Mouse (Mus musculus): ENCODE measurements at regions not wholly inside any gene's neighbourhood (a gene's known extent, or its start where the extent isn't known, plus 50 kb on each side); places are given as distances from the start of the nearest gene placed in this dataset.
"Not testable (repeated sequence)": the region's sequence is repeated elsewhere in the genome, so short reads cannot be mapped to it uniquely, and the experiment has no call there.

GRCm38 (mm10) chr11:42903459-42904012, 132.0 kb upstream of the Gm9972 start:
- no peak overlapping the region for H3K9ac ChIP-seq (replicated peaks)
- H3K36me3 ChIP-seq = no peaks in the 10 kb centered on the region
- no peak for ATAC-seq
- no peak overlapping the region for H3K4me3 ChIP-seq (replicated peaks)
- H3K27me3 ChIP-seq = no peaks in the 10 kb centered on the region
- H3K9me3 ChIP-seq = no peaks in the 10 kb centered on the region
- H3K4me1 ChIP-seq (replicated peaks) = no peaks in the 10 kb centered on the region
- no peak overlapping the region for H3K4me2 ChIP-seq (replicated peaks)
- WGBS = 78% methylated on average over 5 of the region's 5 CpGs
- H3K27ac ChIP-seq = no peak overlapping the region

DNA sequence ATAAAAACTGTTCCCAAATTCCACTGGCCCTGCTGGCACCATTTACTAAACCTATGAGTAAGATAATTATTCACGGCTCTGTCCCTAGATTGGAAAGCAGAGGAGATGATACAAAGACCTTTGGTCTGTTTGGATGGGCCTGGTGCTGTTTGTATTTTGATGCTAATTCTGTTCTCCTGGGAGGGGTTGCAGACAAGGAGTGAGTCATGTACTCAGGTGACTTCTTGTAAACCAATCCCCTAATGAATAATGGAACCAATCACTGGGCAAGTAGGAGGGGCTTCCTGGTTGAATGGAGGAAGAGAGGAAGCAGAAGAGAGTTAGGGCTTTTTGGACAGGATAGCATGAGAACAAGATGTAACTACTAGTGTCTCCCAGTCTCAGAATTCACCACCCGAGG, 130.0 kb upstream of the Gm9972 start:
- ATAC-seq = no peak
- 84% methylated on average over 2 of the region's 2 CpGs for WGBS
- Histone ChIP-seq H3K4me3 (replicated peaks) (no peak overlapping the region), H3K9me3 (no peaks in the 10 kb centered on the region), H3K4me1 (replicated peaks) (no peaks in the 10 kb centered on the region), H3K27me3 (no peaks in the 10 kb centered on the region), H3K27ac (no peak overlapping the region), H3K4me2 (replicated peaks) (no peak overlapping the region), H3K9ac (replicated peaks) (no peak overlapping the region), H3K36me3 (no peaks in the 10 kb centered on the region)

GRCm38 (mm10) chr11:42906020-42906419, 129.5 kb upstream of the Gm9972 start:
- 81% methylated on average over 3 of the region's 3 CpGs for WGBS
- no peaks in the 10 kb centered on the region for H3K36me3 ChIP-seq
- no peak overlapping the region for H3K9ac ChIP-seq (replicated peaks)
- H3K4me1 ChIP-seq (replicated peaks) = no peaks in the 10 kb centered on the region
- H3K27ac ChIP-seq = no peak overlapping the region
- ATAC-seq = no peak
- no peak overlapping the region for H3K4me3 ChIP-seq (replicated peaks)
- H3K4me2 ChIP-seq (replicated peaks) = no peak overlapping the region
- no peaks in the 10 kb centered on the region for H3K9me3 ChIP-seq
- H3K27me3 ChIP-seq = no peaks in the 10 kb centered on the region

DNA sequence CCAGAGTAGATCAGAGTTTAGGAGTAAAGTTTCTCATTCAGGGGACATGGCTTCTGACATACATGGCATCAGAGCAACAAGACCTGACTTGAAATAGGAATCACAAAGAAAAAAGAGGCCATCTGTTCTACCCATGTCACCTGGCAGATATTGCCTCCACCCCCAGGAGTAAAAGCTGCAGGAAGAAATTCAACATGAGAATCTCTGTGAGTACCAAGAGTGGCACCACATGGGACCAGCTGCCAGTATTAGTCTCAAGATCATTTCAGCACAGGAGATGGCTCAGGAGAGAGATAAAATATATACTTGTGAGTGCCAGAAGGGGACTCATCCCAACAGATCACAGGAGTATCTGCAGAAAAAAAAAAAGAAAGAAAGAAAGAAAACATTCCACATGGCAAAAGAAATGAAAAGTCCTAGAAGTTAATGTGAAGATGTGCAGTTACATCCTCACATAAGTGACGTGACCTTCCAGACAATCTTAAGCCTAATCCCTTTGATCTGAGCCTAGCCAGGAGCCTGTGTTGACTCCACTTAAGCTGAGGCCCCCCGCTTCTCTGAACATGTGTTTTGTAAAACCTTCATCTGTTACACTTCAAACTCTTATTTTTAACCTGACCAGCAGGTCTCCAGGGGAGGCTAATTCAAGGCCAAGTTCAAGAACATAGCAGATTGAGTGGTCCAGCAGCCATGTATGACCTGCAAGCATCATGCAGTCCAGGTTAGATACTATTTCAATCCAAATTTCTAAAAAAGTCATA, 118.9 kb upstream of the Gm9972 start:
- 56% methylated on average over 2 of the region's 2 CpGs for WGBS
- H3K9me3 ChIP-seq = no peaks in the 10 kb centered on the region
- no peak overlapping the region for H3K27ac ChIP-seq
- no peaks in the 10 kb centered on the region for H3K4me1 ChIP-seq (replicated peaks)
- H3K4me3 ChIP-seq (replicated peaks) = no peak overlapping the region
- no peak for ATAC-seq
- no peak overlapping the region for H3K9ac ChIP-seq (replicated peaks)
- H3K4me2 ChIP-seq (replicated peaks) = no peak overlapping the region
- no peaks in the 10 kb centered on the region for H3K36me3 ChIP-seq
- H3K27me3 ChIP-seq = no peaks in the 10 kb centered on the region

DNA sequence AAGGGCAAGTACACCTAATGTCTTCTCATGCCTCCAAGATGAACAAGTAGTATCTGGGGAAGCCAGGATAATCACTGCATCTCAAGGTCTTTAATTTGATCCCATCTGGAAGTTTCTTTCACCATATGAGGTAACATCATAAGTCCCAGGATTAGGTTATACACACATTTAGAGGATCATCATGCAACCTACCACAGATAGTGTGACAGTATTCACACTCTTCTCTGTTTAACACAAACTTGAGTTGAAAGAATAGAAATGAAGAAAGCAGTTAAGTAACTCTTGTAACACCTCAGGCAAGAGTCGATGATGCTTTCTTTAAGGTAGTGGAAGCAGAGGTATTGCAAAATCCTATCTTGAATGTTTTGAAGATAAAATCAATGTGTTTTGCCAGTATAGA, 116.3 kb upstream of the Gm9972 start:
- no peak overlapping the region for H3K9ac ChIP-seq (replicated peaks)
- WGBS = 100% methylated on average over 1 of the region's 1 CpGs
- H3K4me1 ChIP-seq (replicated peaks) = no peaks in the 10 kb centered on the region
- no peak overlapping the region for H3K4me3 ChIP-seq (replicated peaks)
- H3K9me3 ChIP-seq = no peaks in the 10 kb centered on the region
- H3K4me2 ChIP-seq (replicated peaks) = no peak overlapping the region
- no peaks in the 10 kb centered on the region for H3K36me3 ChIP-seq
- H3K27ac ChIP-seq = no peak overlapping the region
- ATAC-seq = no peak
- H3K27me3 ChIP-seq = no peaks in the 10 kb centered on the region

GRCm38 (mm10) chr11:42927156-42927555, 108.4 kb upstream of the Gm9972 start:
- H3K27ac ChIP-seq = no peak overlapping the region
- no peaks in the 10 kb centered on the region for H3K27me3 ChIP-seq
- H3K4me3 ChIP-seq (replicated peaks) = no peak overlapping the region
- ATAC-seq = no peak
- H3K4me1 ChIP-seq (replicated peaks) = no peaks in the 10 kb centered on the region
- H3K9ac ChIP-seq (replicated peaks) = no peak overlapping the region
- H3K36me3 ChIP-seq = no peaks in the 10 kb centered on the region
- no peaks in the 10 kb centered on the region for H3K9me3 ChIP-seq
- 90% methylated on average over 5 of the region's 5 CpGs for WGBS
- H3K4me2 ChIP-seq (replicated peaks) = no peak overlapping the region

DNA sequence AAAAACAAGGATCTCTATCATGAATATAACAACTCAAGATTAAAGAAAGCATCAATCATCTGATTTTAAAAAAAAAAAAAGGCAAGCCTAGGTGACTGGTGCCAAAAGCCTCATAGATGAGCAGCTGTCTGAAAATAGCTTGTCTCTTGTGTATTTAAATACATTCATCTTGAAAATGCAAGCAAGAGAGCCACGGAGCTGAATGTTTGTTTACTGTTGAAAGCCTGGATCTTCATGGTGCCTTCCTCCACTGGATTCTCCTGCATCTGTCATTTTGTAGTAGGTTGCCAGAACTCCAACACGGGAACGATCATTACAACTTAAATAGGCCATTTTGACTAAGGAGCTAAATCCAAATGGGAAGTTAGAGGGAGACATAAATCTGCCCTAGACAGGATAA, 106.6 kb upstream of the Gm9972 start:
- WGBS = 84% methylated on average over 3 of the region's 3 CpGs
- Histone ChIP-seq H3K9me3 (no peaks in the 10 kb centered on the region), H3K36me3 (no peaks in the 10 kb centered on the region), H3K4me1 (replicated peaks) (no peaks in the 10 kb centered on the region), H3K27me3 (no peaks in the 10 kb centered on the region), H3K9ac (replicated peaks) (no peak overlapping the region), H3K4me3 (replicated peaks) (no peak overlapping the region), H3K4me2 (replicated peaks) (no peak overlapping the region), H3K27ac (no peak overlapping the region)
- no peak for ATAC-seq

GRCm38 (mm10) chr11:42939271-42939670, 96.3 kb upstream of the Gm9972 start:
- not testable (repeated sequence) for H3K4me3 ChIP-seq (replicated peaks); H3K9me3 ChIP-seq; H3K27me3 ChIP-seq; H3K4me1 ChIP-seq (replicated peaks); H3K36me3 ChIP-seq; H3K4me2 ChIP-seq (replicated peaks); H3K9ac ChIP-seq (replicated peaks); H3K27ac ChIP-seq; ATAC-seq
- WGBS = 83% methylated on average over 4 of the region's 4 CpGs

- no peak overlapping the region for H3K4me3 ChIP-seq (replicated peaks)
- 88% methylated on average over 3 of the region's 3 CpGs for WGBS
- no peaks in the 10 kb centered on the region for H3K9me3 ChIP-seq
- no peaks in the 10 kb centered on the region for H3K4me1 ChIP-seq (replicated peaks)
- no peak for ATAC-seq
- H3K27ac ChIP-seq = no peak overlapping the region
- H3K9ac ChIP-seq (replicated peaks) = no peak overlapping the region
- H3K4me2 ChIP-seq (replicated peaks) = no peak overlapping the region
- no peaks in the 10 kb centered on the region for H3K36me3 ChIP-seq
- no peaks in the 10 kb centered on the region for H3K27me3 ChIP-seq
Observed at GRCm38 (mm10) chr11:42941561-42941960, 94.0 kb upstream of the Gm9972 start.

GRCm38 (mm10) chr11:42942284-42942683, 93.3 kb upstream of the Gm9972 start:
- Histone ChIP-seq H3K27me3 (no peaks in the 10 kb centered on the region), H3K9me3 (no peaks in the 10 kb centered on the region), H3K9ac (replicated peaks) (no peak overlapping the region), H3K4me1 (replicated peaks) (no peaks in the 10 kb centered on the region), H3K4me2 (replicated peaks) (no peak overlapping the region), H3K27ac (no peak overlapping the region), H3K4me3 (replicated peaks) (no peak overlapping the region), H3K36me3 (no peaks in the 10 kb centered on the region)
- ATAC-seq = no peak
- WGBS = 88% methylated on average over 3 of the region's 3 CpGs

DNA sequence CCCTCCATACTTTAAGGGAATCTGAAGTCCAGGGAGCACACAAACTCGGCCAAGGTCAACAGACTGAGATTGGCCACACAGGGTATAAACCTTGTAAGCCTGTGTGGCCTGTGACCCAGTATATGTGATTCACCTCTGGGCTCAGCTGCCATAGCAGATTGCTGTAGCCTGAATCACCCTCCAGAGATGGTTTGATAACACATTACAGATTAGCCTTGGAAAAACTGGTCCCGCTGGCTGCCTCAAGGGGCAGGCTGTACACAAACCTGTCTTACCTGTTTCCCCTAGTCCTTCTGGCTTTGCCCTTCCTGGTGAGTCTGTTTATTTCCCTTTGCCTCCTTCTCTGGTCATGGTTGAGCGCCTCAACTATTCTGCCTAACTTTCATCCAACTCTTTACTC, 91.0 kb upstream of the Gm9972 start:
- WGBS = 85% methylated on average over 3 of the region's 3 CpGs

DNA sequence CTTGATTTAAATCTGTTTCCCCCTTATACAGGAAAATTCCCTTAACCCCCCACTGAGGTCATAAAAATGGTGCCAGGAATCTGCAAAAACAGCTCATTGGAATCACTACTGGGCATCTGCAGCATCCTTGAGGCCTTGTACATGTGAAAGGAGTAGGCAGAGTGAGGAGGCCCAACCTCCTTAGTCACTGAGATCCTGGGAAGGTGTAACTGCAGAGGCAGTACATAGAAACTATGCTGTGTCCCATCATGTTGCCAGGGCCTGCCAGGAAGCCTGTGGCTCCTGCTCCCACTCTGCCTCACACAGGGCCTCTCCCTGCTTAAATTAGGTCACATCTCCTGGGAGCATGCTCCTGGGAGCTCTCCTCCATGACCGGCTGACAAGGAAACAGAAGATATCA, 85.7 kb upstream of the Gm9972 start:
- no peak for ATAC-seq
- no peak overlapping the region for H3K4me3 ChIP-seq (replicated peaks)
- 96% methylated on average over 1 of the region's 1 CpGs for WGBS

More for the DNA sequence above, 91.0 kb upstream of the Gm9972 start:
- H3K27ac ChIP-seq = no peak overlapping the region
- no peaks in the 10 kb centered on the region for H3K36me3 ChIP-seq
- H3K4me3 ChIP-seq (replicated peaks) = no peak overlapping the region
- no peaks in the 10 kb centered on the region for H3K27me3 ChIP-seq
- H3K4me2 ChIP-seq (replicated peaks) = no peak overlapping the region
- no peak for ATAC-seq
- no peak overlapping the region for H3K9ac ChIP-seq (replicated peaks)
- H3K4me1 ChIP-seq (replicated peaks) = no peaks in the 10 kb centered on the region
- no peaks in the 10 kb centered on the region for H3K9me3 ChIP-seq

DNA sequence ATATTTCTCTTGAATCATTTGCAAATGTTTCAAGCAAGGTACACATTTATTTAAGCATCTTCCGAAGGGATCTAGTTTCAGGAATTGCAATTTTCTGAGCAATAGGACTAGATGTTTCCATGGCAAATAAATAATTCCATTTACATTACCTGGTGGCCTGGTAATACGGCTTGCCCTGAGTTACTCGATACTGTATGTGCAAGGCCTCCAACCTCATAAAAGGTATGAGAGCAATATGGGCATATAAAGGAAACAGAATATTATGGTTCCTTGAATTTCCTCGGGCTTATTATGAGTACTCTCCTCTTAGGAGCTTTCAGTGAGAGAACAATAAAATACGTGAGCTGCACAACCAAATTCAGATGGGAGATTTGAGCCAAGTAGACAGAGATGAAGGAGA, 81.4 kb upstream of the Gm9972 start:
- H3K4me1 ChIP-seq (replicated peaks) = no peaks in the 10 kb centered on the region
- no peaks in the 10 kb centered on the region for H3K36me3 ChIP-seq
- 76% methylated on average over 5 of the region's 5 CpGs for WGBS

More for the DNA sequence above, 85.7 kb upstream of the Gm9972 start:
- Histone ChIP-seq H3K4me2 (replicated peaks) (no peak overlapping the region), H3K27ac (no peak overlapping the region), H3K36me3 (no peaks in the 10 kb centered on the region), H3K4me1 (replicated peaks) (no peaks in the 10 kb centered on the region), H3K9ac (replicated peaks) (no peak overlapping the region), H3K27me3 (no peaks in the 10 kb centered on the region), H3K9me3 (no peaks in the 10 kb centered on the region)

More for the DNA sequence above, 81.4 kb upstream of the Gm9972 start:
- Histone ChIP-seq H3K4me3 (replicated peaks) (no peak overlapping the region), H3K27ac (no peak overlapping the region), H3K27me3 (no peaks in the 10 kb centered on the region), H3K9me3 (no peaks in the 10 kb centered on the region), H3K4me2 (replicated peaks) (no peak overlapping the region), H3K9ac (replicated peaks) (no peak overlapping the region)
- ATAC-seq = no peak

Data from midbrain, embryonic 13.5 days (tissue).